11 mouse cellular contexts compared by ENCODE assay signal in the genomic region with DNA sequence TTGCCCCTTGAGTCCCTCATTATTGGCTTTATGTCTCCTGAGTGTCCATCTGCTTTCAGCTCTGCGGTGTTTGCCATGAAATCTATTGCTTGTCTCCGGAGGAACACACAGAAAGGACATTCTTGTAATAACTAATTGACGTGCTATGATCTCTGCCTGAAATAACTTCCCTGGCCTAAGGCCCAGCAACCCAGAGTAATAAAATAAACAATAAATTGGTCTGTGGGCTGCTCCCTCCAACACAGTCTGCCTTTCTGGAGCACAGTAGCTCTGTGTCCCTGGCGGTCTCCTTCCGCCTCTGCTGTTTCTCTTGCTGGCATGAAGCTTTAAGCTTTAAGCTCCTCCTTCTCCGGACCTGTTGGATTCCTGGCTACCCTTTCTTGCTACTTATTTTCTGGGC. TPM values are rescaled to one million over a fixed set of nuclear protein-coding genes. Genes with fewer than 3 reads are reported as not detected.
DNase-seq lines count a peak whose midpoint lies in the region; ATAC-seq and TF ChIP-seq lines count a peak whose summit lies in the region.
"Had no signal": no experiment of that assay in that cellular context is flagged by ENCODE, and none has a peak within 500 bp of the region (broad histone marks: within the 10 kb centered on the region; RNA-seq: fewer than 3 reads in every experiment).

No protein-coding gene starts in this region.

- 54% methylated on average over 6 of the region's 6 CpGs for WGBS in hindbrain, postnatal 0 days
- 84% methylated on average over 6 of the region's 6 CpGs for WGBS in hindbrain, embryonic 10.5 days
- 48% methylated on average over 6 of the region's 6 CpGs for WGBS in intestine, postnatal 0 days
- WGBS in midbrain, embryonic 11.5 days = 83% methylated on average over 6 of the region's 6 CpGs
- WGBS in thymus, adult 2 months = 88% methylated on average over 6 of the region's 6 CpGs

- no peak overlapping the region for H3K9ac ChIP-seq in hindbrain, postnatal 0 days (replicated peaks; ENCODE audit: low read length)
- no peak overlapping the region for H3K9ac ChIP-seq in intestine, postnatal 0 days (ENCODE audit: low read depth, low read length)
- H3K9ac ChIP-seq in midbrain, embryonic 11.5 days (ENCODE audit: low read length) = no peak overlapping the region
- H3K9ac ChIP-seq: embryonic facial prominence, embryonic 13.5 days; heart, embryonic 13.5 days had no signal

- H3K4me2 ChIP-seq in hindbrain, postnatal 0 days (ENCODE audit: low read depth, low read length) = peak overlapping the region; percentile 27; the same call in 1 of the 2 replicates
- 0 out of 2 replicates have a peak overlapping the region, but pooled peaks have one; percentile 3 for H3K4me2 ChIP-seq in intestine, postnatal 0 days (replicated peaks; ENCODE audit: low read depth)
- no peak overlapping the region for H3K4me2 ChIP-seq in midbrain, embryonic 11.5 days
- H3K4me2 ChIP-seq: embryonic facial prominence, embryonic 13.5 days; heart, embryonic 13.5 days had no signal

- no peak for ATAC-seq in hindbrain, postnatal 0 days
- ATAC-seq in intestine, postnatal 0 days = peak; percentile 65
- no peak for ATAC-seq in midbrain, embryonic 11.5 days (ENCODE audit: low FRiP score)

- no peak overlapping the region for H3K27ac ChIP-seq in hindbrain, postnatal 0 days
- H3K27ac ChIP-seq in hindbrain, embryonic 10.5 days = no peak overlapping the region
- no peak overlapping the region for H3K27ac ChIP-seq in intestine, postnatal 0 days (ENCODE audit: low read depth, low read length)
- H3K27ac ChIP-seq in midbrain, embryonic 11.5 days (ENCODE audit: low read depth, low read length) = no peak overlapping the region
- no peak overlapping the region for H3K27ac ChIP-seq in thymus, adult 2 months (ENCODE audit: control insufficient read depth, insufficient read depth, low read length)
- H3K27ac ChIP-seq: embryonic facial prominence, embryonic 13.5 days; heart, embryonic 13.5 days had no signal

- H3K4me3 ChIP-seq in hindbrain, postnatal 0 days (ENCODE audit: low read length) = no peak overlapping the region
- H3K4me3 ChIP-seq in hindbrain, embryonic 10.5 days = no peak overlapping the region
- H3K4me3 ChIP-seq in intestine, postnatal 0 days (ENCODE audit: low read depth, low read length) = no peak overlapping the region
- no peak overlapping the region for H3K4me3 ChIP-seq in midbrain, embryonic 11.5 days (ENCODE audit: low read depth, low read length)
- no peak overlapping the region for H3K4me3 ChIP-seq in thymus, adult 2 months (ENCODE audit: control insufficient read depth, insufficient read depth, low read length)
- H3K4me3 ChIP-seq: embryonic facial prominence, embryonic 13.5 days; heart, embryonic 13.5 days had no signal

- TF ChIP-seq POLR2A in thymus, adult 2 months (IDR thresholded peaks at IDR 0.05; ENCODE audit: control insufficient read depth, extremely low read depth, insufficient read depth, low read length, poor library complexity) = no peak

- no peaks in the 10 kb centered on the region for H3K27me3 ChIP-seq in hindbrain, postnatal 0 days (ENCODE audit: insufficient read depth, low read length)
- H3K27me3 ChIP-seq in hindbrain, embryonic 10.5 days (ENCODE audit: insufficient read depth, poor library complexity, severe bottlenecking) = no peaks in the 10 kb centered on the region
- peaks cover 19% of the 10 kb centered on the region for H3K27me3 ChIP-seq in intestine, postnatal 0 days (replicated peaks; ENCODE audit: control insufficient read depth, insufficient read depth, low read length)
- H3K27me3 ChIP-seq in midbrain, embryonic 11.5 days (ENCODE audit: control insufficient read depth, insufficient read depth, low read length) = no peaks in the 10 kb centered on the region
- no peaks in the 10 kb centered on the region for H3K27me3 ChIP-seq in thymus, adult 2 months (ENCODE audit: control insufficient read depth, insufficient read depth, low read length)
- H3K27me3 ChIP-seq: embryonic facial prominence, embryonic 13.5 days had no signal

- H3K4me1 ChIP-seq in hindbrain, postnatal 0 days (ENCODE audit: insufficient read depth, low read length) = no peaks in the 10 kb centered on the region; the same call in 1 of the 2 replicates
- H3K4me1 ChIP-seq in hindbrain, embryonic 10.5 days (replicated peaks) = peaks cover 22% of the 10 kb centered on the region
- no peaks in the 10 kb centered on the region for H3K4me1 ChIP-seq in intestine, postnatal 0 days (replicated peaks; ENCODE audit: control insufficient read depth, insufficient read depth, low read length)
- H3K4me1 ChIP-seq in midbrain, embryonic 11.5 days (ENCODE audit: control insufficient read depth, insufficient read depth, low read length) = peaks cover 4% of the 10 kb centered on the region
- H3K4me1 ChIP-seq in thymus, adult 2 months (replicated peaks; ENCODE audit: control insufficient read depth, insufficient read depth, low read length) = peaks cover 45% of the 10 kb centered on the region

- no peaks in the 10 kb centered on the region for H3K36me3 ChIP-seq in hindbrain, postnatal 0 days (ENCODE audit: insufficient read depth, low read length)
- no peaks in the 10 kb centered on the region for H3K36me3 ChIP-seq in hindbrain, embryonic 10.5 days
- no peaks in the 10 kb centered on the region for H3K36me3 ChIP-seq in intestine, postnatal 0 days (ENCODE audit: control insufficient read depth, insufficient read depth)
- H3K36me3 ChIP-seq in midbrain, embryonic 11.5 days (ENCODE audit: control insufficient read depth, insufficient read depth, low read length) = no peaks in the 10 kb centered on the region
- H3K36me3 ChIP-seq in thymus, adult 2 months (ENCODE audit: control insufficient read depth, insufficient read depth, low read length) = no peaks in the 10 kb centered on the region
- H3K36me3 ChIP-seq: embryonic facial prominence, embryonic 13.5 days; heart, embryonic 13.5 days had no signal

- no peak for TF ChIP-seq CTCF in hindbrain, postnatal 0 days (IDR thresholded peaks at IDR 0.05; ENCODE audit: low read depth)
- TF ChIP-seq CTCF in intestine, postnatal 0 days (IDR thresholded peaks at IDR 0.05; ENCODE audit: low read depth) = peak; percentile 36
- no peak for TF ChIP-seq CTCF in thymus, adult 2 months (IDR thresholded peaks at IDR 0.05; ENCODE audit: borderline replicate concordance, control insufficient read depth, extremely low read depth, insufficient read depth, low read length, poor library complexity)

- H3K9me3 ChIP-seq in hindbrain, postnatal 0 days (ENCODE audit: low read length) = no peaks in the 10 kb centered on the region
- H3K9me3 ChIP-seq in hindbrain, embryonic 10.5 days = no peaks in the 10 kb centered on the region
- H3K9me3 ChIP-seq in intestine, postnatal 0 days (ENCODE audit: control insufficient read depth) = no peaks in the 10 kb centered on the region
- no peaks in the 10 kb centered on the region for H3K9me3 ChIP-seq in midbrain, embryonic 11.5 days (ENCODE audit: control insufficient read depth, low read length)
- H3K9me3 ChIP-seq: embryonic facial prominence, embryonic 13.5 days; heart, embryonic 13.5 days had no signal

- peak; percentile 31 for DNase-seq in hindbrain, postnatal 0 days (ENCODE audit: low spot score)
- no peak for DNase-seq in hindbrain, embryonic 10.5 days (ENCODE audit: low spot score)
- peak; percentile 26 for DNase-seq in layer of hippocampus, adult 9-10 months (ENCODE audit: low spot score)
- DNase-seq in lung, postnatal 4 days = peak; percentile 55 to 75
- DNase-seq in thymus, postnatal 14 days = no peak
- DNase-seq in midbrain, embryonic 11.5 days (ENCODE audit: low spot score, missing footprints) = no peak
- no peak for DNase-seq in thymus, adult 2 months
- DNase-seq: thymus, postnatal 36 days had no signal

RNA-seq across cellular contexts. Expression of a gene that starts 4.5 kb away (rescaled TPM):
- 42.7 and 51.6 TPM in 2 replicates for total RNA-seq in hindbrain, postnatal 0 days (2014; rRNA removed)
- 22.8 and 25.5 TPM in 2 replicates for polyA plus RNA-seq in hindbrain, postnatal 0 days (2015; fragmentation: Nextera tagmentation; extraction: Ambion mirVana)
- polyA plus RNA-seq in hindbrain, embryonic 10.5 days (2016; fragmentation: Nextera tagmentation; extraction: Ambion mirVana) = 10.3 and 11.8 TPM in 2 replicates
- 5.0 and 5.3 TPM in 2 replicates for polyA plus RNA-seq in intestine, postnatal 0 days (2015; fragmentation: Nextera tagmentation; extraction: Ambion mirVana)
- 7.3 and 7.4 TPM in 2 replicates for polyA plus RNA-seq in midbrain, embryonic 11.5 days (2014; fragmentation: Nextera tagmentation; extraction: Ambion mirVana)
- polyA plus RNA-seq in thymus, adult 2 months (2012; rRNA removed) = 45.0 and 46.0 TPM in 2 replicates

Comparison
In these comparisons a context has a peak if more than half of its experiments do, and no peak if none do; other contexts are left out.
1. DNase-seq: peak in hindbrain, postnatal 0 days (single experiment), layer of hippocampus, adult 9-10 months (single experiment) and lung, postnatal 4 days (2 of 2); none in hindbrain, embryonic 10.5 days (single experiment), thymus, postnatal 14 days (single experiment), midbrain, embryonic 11.5 days (single experiment) and thymus, adult 2 months (single experiment).